Mouse (Mus musculus) liver, embryonic 12.5 days (tissue): ENCODE results near the gene Gcnt2. TPM values are rescaled to one million over a fixed set of nuclear protein-coding genes. Genes with fewer than 3 reads are reported as not detected.

Experiments
- ATAC-seq: fragments of 200-750 bp; cut with Nextera tagmentation; 2 replicates; pipeline ENCODE4 v1.8.0; 2017; ENCODE audit warnings: moderate number of reproducible peaks, mild to moderate bottlenecking, moderate library complexity
- H3K27ac ChIP-seq: fragments of 300-500 bp; sonication (generic); 2 replicates; pipeline ENCODE4 v1.5.1; 2016; ENCODE audit warnings: mild to moderate bottlenecking
- H3K27me3 ChIP-seq: fragments of 300-500 bp; sonication (generic); replicated peaks from 2 replicates; pipeline ENCODE4 v1.6.1; 2016; ENCODE audit warnings: mild to moderate bottlenecking, moderate library complexity
- H3K36me3 ChIP-seq: fragments of 300-500 bp; sonication (generic); 2 replicates; pipeline ENCODE4 v1.6.1; 2016; ENCODE audit warnings: mild to moderate bottlenecking, moderate library complexity
- H3K4me1 ChIP-seq: fragments of 300-500 bp; sonication (generic); 2 replicates; pipeline ENCODE4 v1.6.1; 2016
- H3K4me2 ChIP-seq: fragments of 300-500 bp; sonication (generic); 2 replicates; pipeline ENCODE4 v1.6.1; 2016; ENCODE audit warnings: mild to moderate bottlenecking, moderate library complexity
- H3K4me3 ChIP-seq: fragments of 300-500 bp; sonication (generic); 2 replicates; pipeline ENCODE4 v1.5.1; 2016; ENCODE audit warnings: mild to moderate bottlenecking, moderate library complexity
- H3K9ac ChIP-seq: fragments of 300-500 bp; sonication (generic); 2 replicates; pipeline ENCODE4 v1.6.1; 2016; ENCODE audit warnings: mild to moderate bottlenecking, moderate library complexity
- H3K9me3 ChIP-seq: fragments of 300-500 bp; sonication (generic); replicated peaks from 2 replicates; pipeline ENCODE4 v1.6.1; 2016; ENCODE audit warnings: mild to moderate bottlenecking, moderate library complexity
- WGBS: fragments of 180-500 bp; shearing (Covaris S2); methylation state at CpG from one replicate; pipeline ENCODE4 v1.1.7; 2016; ENCODE audit not compliant: insufficient replicate concordance; 5-methylcytosine and 5-hydroxymethylcytosine counted together
- polyA plus RNA-seq: library from polyadenylated mRNA; unstranded; fragments of >200 nt; fragmentation: Nextera tagmentation; extraction: Ambion mirVana; gene quantifications from 2 replicates; pipeline ENCODE4 v1.2.1, GENCODE M21; 2016

The Gcnt2 gene
- polyA plus RNA-seq, 1 experiment from 2014 or later = 1.5 TPM

- no peak overlapping the region for H3K27ac ChIP-seq
- ATAC-seq = no peak
- H3K4me3 ChIP-seq = no peak overlapping the region
- peaks cover under 1% of the 10 kb centered on the region; the same call in 1 of the 2 replicates for H3K27me3 ChIP-seq
- no peak overlapping the region for H3K4me2 ChIP-seq
- no peaks in the 10 kb centered on the region for H3K9me3 ChIP-seq
- H3K36me3 ChIP-seq = no peaks in the 10 kb centered on the region
- 0 out of 2 replicates have a peak, but pooled peaks cover 8% of the 10 kb centered on the region for H3K4me1 ChIP-seq
- WGBS = 84% methylated on average over 6 of the region's 6 CpGs
- H3K9ac ChIP-seq = no peak overlapping the region
Measured at GRCm38 (mm10) chr13:40910047-40910446, 50.5 kb downstream of the Gcnt2 start.

DNA sequence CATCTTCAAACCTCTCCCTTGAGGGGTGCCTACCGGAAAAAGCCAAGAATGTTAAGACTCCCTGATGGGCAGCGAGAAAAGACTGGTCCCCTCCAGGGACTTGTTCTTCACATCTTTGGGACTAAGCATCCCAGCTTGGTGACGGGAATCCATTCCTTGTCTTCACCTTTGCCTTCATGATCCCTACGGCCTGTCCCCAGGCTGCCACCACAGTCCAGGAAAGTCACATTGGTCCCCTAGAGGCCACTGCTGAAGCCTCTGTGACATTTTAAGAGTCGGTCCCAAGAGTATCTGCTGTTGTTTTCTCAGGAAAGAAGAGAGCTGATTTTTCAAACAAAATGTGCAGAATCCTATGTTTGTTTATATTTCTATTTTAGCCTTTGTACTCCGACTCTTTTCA is 52.4 kb downstream of the Gcnt2 start:
- H3K9me3 ChIP-seq = no peaks in the 10 kb centered on the region
- no peak overlapping the region for H3K9ac ChIP-seq
- H3K36me3 ChIP-seq = no peaks in the 10 kb centered on the region
- H3K27me3 ChIP-seq = peaks cover 19% of the 10 kb centered on the region
- no peak for ATAC-seq
- H3K27ac ChIP-seq = no peak overlapping the region
- 76% methylated on average over 6 of the region's 6 CpGs for WGBS
- no peak overlapping the region for H3K4me2 ChIP-seq
- H3K4me1 ChIP-seq = peaks cover 17% of the 10 kb centered on the region
- H3K4me3 ChIP-seq = no peak overlapping the region

- no peak overlapping the region for H3K27ac ChIP-seq
Measured at GRCm38 (mm10) chr13:40913395-40914018, 54.0 kb downstream of the Gcnt2 start.

GRCm38 (mm10) chr13:40914053-40914585 is 54.6 kb downstream of the Gcnt2 start:
- no peak overlapping the region for H3K9ac ChIP-seq
- 51% methylated on average over 4 of the region's 4 CpGs for WGBS
- ATAC-seq = no peak

More at GRCm38 (mm10) chr13:40913395-40914018, 54.0 kb downstream of the Gcnt2 start:
- Histone ChIP-seq H3K9ac (no peak overlapping the region), H3K4me2 (no peak overlapping the region), H3K27me3 (peaks cover 34% of the 10 kb centered on the region), H3K4me1 (peaks cover 33% of the 10 kb centered on the region), H3K9me3 (no peaks in the 10 kb centered on the region), H3K4me3 (no peak overlapping the region), H3K36me3 (no peaks in the 10 kb centered on the region)
- 70% methylated on average over 13 of the region's 14 CpGs for WGBS
- no peak for ATAC-seq

DNA sequence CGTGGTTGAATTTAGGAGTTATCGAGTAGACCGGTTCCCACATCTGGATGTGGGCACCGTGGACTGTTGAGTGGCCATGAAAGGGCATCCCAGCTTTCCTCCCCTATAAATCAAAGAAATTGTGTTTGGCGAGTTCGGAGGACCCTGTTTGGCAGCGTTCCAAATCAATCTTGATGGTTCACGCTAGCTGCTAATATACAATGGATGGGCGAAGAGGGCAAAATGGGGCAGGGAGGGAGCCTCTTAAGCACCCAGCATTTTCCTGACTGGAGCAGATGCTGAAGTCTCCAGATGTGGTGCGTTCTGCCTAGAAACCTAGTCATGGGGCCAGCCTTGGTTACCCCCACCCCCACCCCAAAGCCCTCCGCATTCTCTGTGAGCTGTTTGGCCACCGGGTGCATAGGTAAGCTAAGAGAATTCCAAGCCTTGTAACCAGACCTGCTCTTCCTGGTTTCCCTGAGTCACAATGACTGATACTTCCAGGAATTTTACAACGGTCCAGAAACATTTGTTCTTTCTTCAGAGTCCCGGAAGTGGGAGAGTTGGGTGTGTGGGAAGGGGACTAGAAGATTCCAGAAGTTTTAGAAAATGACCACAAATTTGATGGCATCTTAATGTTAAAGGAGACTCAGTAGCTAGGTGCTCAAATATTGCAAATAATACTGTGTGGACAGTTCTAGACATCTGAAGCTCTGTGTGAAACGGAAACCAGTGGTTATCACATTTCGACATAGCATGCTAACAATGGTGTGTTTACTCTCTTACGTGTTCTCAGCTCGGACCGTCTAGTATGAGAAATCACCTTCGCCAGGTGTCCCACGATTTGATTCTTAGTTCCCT is 57.0 kb downstream of the Gcnt2 start:
- 24% methylated on average over 21 of the region's 21 CpGs for WGBS
- H3K27ac ChIP-seq = no peak overlapping the region
- H3K9ac ChIP-seq = no peak overlapping the region
- peak; percentile 10; the same call in 1 of the 2 replicates for ATAC-seq
- peak overlapping the region; percentile 66 for H3K4me2 ChIP-seq
- H3K27me3 ChIP-seq = peaks cover 65% of the 10 kb centered on the region
- no peaks in the 10 kb centered on the region for H3K9me3 ChIP-seq
- H3K36me3 ChIP-seq = no peaks in the 10 kb centered on the region
- H3K4me3 ChIP-seq = peak overlapping the region; percentile 53
- peaks cover 32% of the 10 kb centered on the region for H3K4me1 ChIP-seq

More at GRCm38 (mm10) chr13:40914053-40914585, 54.6 kb downstream of the Gcnt2 start:
- Histone ChIP-seq H3K4me3 (no peak overlapping the region), H3K9me3 (no peaks in the 10 kb centered on the region), H3K4me1 (peaks cover 30% of the 10 kb centered on the region), H3K4me2 (no peak overlapping the region), H3K36me3 (no peaks in the 10 kb centered on the region), H3K27me3 (peaks cover 40% of the 10 kb centered on the region), H3K27ac (no peak overlapping the region)

GRCm38 (mm10) chr13:40917161-40918091 is 57.9 kb downstream of the Gcnt2 start:
- Histone ChIP-seq H3K4me3 (peak overlapping the region; percentile 53), H3K9me3 (no peaks in the 10 kb centered on the region), H3K4me2 (peak overlapping the region; percentile 66), H3K9ac (0 out of 2 replicates have a peak overlapping the region, but pooled peaks have one; percentile 4), H3K36me3 (no peaks in the 10 kb centered on the region), H3K27ac (no peak overlapping the region), H3K4me1 (peaks cover 37% of the 10 kb centered on the region), H3K27me3 (peaks cover 73% of the 10 kb centered on the region)
- peak; percentile 44; the same call in 1 of the 2 replicates for ATAC-seq
- WGBS = 0% methylated on average over 38 of the region's 38 CpGs

DNA sequence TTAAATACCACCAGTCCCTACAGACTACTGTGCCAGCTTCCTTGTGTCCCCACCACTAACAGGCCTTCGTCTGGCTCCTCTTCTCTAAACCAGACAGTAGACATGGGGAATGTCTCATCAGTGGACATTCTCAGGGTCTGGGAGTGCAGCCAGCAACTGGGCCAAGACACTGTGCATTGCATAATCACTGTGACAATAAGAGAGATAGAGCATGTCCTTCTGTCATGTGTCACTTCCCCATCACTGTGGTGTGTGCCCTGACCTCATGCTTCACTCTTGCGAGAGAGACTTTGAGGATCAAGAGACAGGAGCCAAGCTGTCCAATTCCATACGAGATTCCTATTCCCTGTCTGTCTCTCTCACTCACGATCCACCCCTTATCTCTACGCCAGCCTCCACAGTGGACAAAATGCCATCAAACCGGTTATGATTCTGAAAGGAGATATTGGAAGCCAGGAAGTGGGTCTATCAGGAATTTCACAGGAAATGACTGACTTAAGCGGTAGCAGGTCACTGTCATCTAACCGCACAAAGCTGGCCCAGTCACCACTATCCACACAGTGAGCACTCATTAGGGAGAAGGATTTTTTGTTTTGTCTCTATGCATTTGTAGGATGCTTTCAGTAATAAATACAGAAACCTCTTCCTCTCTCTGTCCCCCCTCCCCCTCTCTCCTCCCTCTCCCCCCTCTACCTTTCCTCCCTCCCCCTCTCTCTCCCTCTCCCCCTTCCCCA is 61.9 kb downstream of the Gcnt2 start:
- WGBS = 14% methylated on average over 8 of the region's 8 CpGs
- Histone ChIP-seq H3K4me2 (0 out of 2 replicates have a peak overlapping the region, but pooled peaks have one; percentile 6), H3K27ac (no peak overlapping the region), H3K9me3 (no peaks in the 10 kb centered on the region), H3K9ac (no peak overlapping the region), H3K4me1 (peaks cover 32% of the 10 kb centered on the region), H3K4me3 (no peak overlapping the region), H3K27me3 (peaks cover 67% of the 10 kb centered on the region), H3K36me3 (no peaks in the 10 kb centered on the region)
- ATAC-seq = no peak

DNA sequence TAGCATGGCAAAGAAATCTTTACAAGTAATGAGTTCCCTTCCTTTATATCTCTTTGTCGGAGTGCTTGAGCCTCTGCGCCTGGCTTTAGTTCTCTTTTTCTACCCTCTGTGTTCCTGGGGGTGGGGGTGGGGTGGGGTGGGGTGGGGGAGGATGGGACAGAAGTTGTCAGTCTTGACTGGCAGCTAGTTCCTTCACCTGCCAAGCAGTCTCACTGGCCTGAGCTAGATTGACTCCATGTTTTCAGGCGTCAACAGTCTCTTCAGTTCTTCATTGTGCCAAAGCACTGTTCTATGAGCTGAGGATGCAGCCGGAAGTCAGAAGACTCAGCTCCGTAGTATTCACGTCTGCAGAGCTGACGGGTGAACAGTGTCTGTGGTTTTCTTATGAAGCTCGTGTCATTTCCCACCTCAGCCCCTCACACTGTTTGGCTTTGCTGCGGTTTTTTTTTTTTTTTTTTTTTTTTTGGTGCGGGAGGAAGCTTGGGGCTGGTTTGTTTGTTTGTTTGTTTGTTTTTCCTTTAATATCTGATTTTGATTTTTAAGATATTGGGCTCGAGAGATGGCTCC is 62.8 kb downstream of the Gcnt2 start:
- peaks cover 58% of the 10 kb centered on the region for H3K27me3 ChIP-seq
- no peak for ATAC-seq
- no peak overlapping the region for H3K27ac ChIP-seq
- H3K4me1 ChIP-seq = peaks cover 23% of the 10 kb centered on the region
- no peak overlapping the region for H3K4me3 ChIP-seq
- H3K36me3 ChIP-seq = no peaks in the 10 kb centered on the region
- H3K9me3 ChIP-seq = no peaks in the 10 kb centered on the region
- 17% methylated on average over 11 of the region's 11 CpGs for WGBS
- 0 out of 2 replicates have a peak overlapping the region, but pooled peaks have one; percentile 4 for H3K4me2 ChIP-seq
- H3K9ac ChIP-seq = no peak overlapping the region

DNA sequence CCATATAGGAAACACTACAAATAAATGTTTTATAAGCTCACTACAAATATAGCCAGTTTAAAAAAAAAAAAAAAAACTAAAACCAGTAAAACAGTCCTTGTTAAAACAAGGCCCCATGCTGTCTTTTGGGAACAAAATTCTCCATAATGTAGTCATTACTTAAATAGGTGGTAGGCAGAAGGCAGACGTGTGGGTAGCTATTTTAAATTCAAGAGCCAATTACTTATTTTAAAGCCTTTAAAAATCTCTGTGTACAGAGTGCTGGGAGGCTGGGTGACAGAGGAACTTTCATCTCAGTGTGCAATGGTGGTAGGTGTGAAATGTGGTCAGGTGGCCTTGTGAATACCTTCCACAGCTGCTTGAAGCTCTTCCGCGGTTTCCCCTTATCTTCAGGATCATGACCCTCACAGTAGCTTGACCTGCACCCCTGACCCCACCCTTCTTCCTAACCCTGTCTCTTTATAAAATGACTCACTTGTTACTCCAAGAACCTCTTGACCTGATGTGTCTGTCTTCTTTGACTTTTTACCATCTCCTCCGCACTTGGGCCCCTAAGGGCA is 64.3 kb downstream of the Gcnt2 start:
- WGBS = 51% methylated on average over 4 of the region's 4 CpGs
- Histone ChIP-seq H3K4me2 (no peak overlapping the region), H3K4me1 (0 out of 2 replicates have a peak, but pooled peaks cover 10% of the 10 kb centered on the region), H3K9ac (no peak overlapping the region), H3K4me3 (no peak overlapping the region), H3K36me3 (no peaks in the 10 kb centered on the region), H3K9me3 (no peaks in the 10 kb centered on the region), H3K27ac (no peak overlapping the region), H3K27me3 (peaks cover 44% of the 10 kb centered on the region)
- ATAC-seq = no peak

DNA sequence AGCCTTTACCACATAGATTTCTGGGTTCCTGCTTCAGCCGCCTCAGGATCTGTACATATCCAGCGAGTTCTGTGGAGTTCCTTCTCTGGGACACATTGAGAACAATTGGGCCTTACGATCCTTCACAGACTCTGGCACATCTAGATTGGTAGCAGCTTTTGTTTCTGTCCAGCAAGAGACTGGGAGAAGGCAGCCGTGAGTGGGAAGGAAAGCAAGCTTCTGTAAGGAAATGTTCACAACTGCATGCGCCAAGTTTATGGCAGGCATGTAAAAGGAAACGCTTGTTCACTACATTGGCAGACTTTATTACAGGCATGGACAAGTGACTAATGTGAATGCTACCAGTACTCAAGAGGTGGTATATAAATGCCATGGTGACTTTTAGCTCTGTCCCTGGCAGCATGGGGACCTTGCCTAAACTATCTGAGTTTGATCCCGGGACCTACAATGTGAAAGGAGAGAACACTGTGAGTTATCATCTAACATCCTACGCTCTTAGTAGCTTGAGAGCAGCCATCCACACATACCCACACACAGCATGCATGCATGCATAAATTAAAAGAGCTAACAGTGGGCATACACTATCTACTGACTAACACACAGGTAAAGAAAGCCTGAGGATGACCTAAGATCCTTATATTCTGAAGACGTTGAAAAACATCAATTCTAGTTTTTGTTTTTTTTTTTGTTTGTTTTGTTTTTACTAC is 68.8 kb downstream of the Gcnt2 start:
- peaks cover under 1% of the 10 kb centered on the region; the same call in 1 of the 2 replicates for H3K27me3 ChIP-seq
- no peak for ATAC-seq
- no peak overlapping the region for H3K4me2 ChIP-seq
- 0 out of 2 replicates have a peak, but pooled peaks cover 3% of the 10 kb centered on the region for H3K4me1 ChIP-seq
- no peak overlapping the region for H3K9ac ChIP-seq
- H3K27ac ChIP-seq = no peak overlapping the region
- no peak overlapping the region for H3K4me3 ChIP-seq
- no peaks in the 10 kb centered on the region for H3K36me3 ChIP-seq
- 69% methylated on average over 9 of the region's 9 CpGs for WGBS
- no peaks in the 10 kb centered on the region for H3K9me3 ChIP-seq
